Comparison of ENCODE assay signal across 21 mouse cellular contexts in genomic region chr2:152156471-152156870, GRCm38 (mm10). TPM values are rescaled to one million over a fixed set of nuclear protein-coding genes. Genes with fewer than 3 reads are reported as not detected.
DNase-seq lines count a peak whose midpoint lies in the region; ATAC-seq and TF ChIP-seq lines count a peak whose summit lies in the region.
"Had no signal": no experiment of that assay in that cellular context is flagged by ENCODE, and none has a peak within 500 bp of the region (broad histone marks: within the 10 kb centered on the region; RNA-seq: fewer than 3 reads in every experiment).

No protein-coding gene starts in this region.

- H3K4me3 ChIP-seq in heart, embryonic 12.5 days = no peak overlapping the region
- no peak overlapping the region for H3K4me3 ChIP-seq in heart, embryonic 10.5 days
- no peak overlapping the region for H3K4me3 ChIP-seq in hindbrain, embryonic 13.5 days
- no peak overlapping the region for H3K4me3 ChIP-seq in hindbrain, postnatal 0 days (ENCODE audit: low read length)
- H3K4me3 ChIP-seq: embryonic facial prominence, embryonic 15.5 days; limb, embryonic 10.5 days; midbrain, embryonic 12.5 days; stomach, embryonic 15.5 days had no signal

- DNase-seq in heart, embryonic 10.5 days (ENCODE audit: low spot score) = no peak
- DNase-seq in hindbrain, postnatal 0 days (ENCODE audit: low spot score) = no peak
- DNase-seq in ES-CJ7 (ENCODE audit: low read depth, low spot score) = peak; percentile 70
- no peak for DNase-seq in left cerebral cortex, adult 9 months (ENCODE audit: low spot score in 2 of 2)
- DNase-seq in cerebellum, postnatal 10 days = no peak
- DNase-seq: cerebellum, adult 18-20 months; cerebellum, postnatal 36 days; lung, postnatal 14 days; thymus, postnatal 25 days had no signal

- no peaks in the 10 kb centered on the region for H3K36me3 ChIP-seq in heart, embryonic 12.5 days
- no peaks in the 10 kb centered on the region for H3K36me3 ChIP-seq in heart, embryonic 10.5 days
- H3K36me3 ChIP-seq in hindbrain, embryonic 13.5 days = no peaks in the 10 kb centered on the region
- no peaks in the 10 kb centered on the region for H3K36me3 ChIP-seq in hindbrain, postnatal 0 days (ENCODE audit: insufficient read depth, low read length)
- H3K36me3 ChIP-seq: embryonic facial prominence, embryonic 15.5 days; limb, embryonic 10.5 days; midbrain, embryonic 12.5 days; stomach, embryonic 15.5 days had no signal

- WGBS in heart, embryonic 12.5 days = 64% methylated on average over 6 of the region's 6 CpGs
- 68% methylated on average over 6 of the region's 6 CpGs for WGBS in heart, embryonic 10.5 days
- WGBS in hindbrain, embryonic 13.5 days = 88% methylated on average over 6 of the region's 6 CpGs
- WGBS in hindbrain, postnatal 0 days = 79% methylated on average over 6 of the region's 6 CpGs

- 0 out of 2 replicates have a peak overlapping the region, but pooled peaks have one; percentile 42 for H3K27ac ChIP-seq in heart, embryonic 12.5 days (ENCODE audit: poor library complexity, severe bottlenecking)
- no peak overlapping the region for H3K27ac ChIP-seq in heart, embryonic 10.5 days
- 0 out of 2 replicates have a peak overlapping the region, but pooled peaks have one; percentile 13 for H3K27ac ChIP-seq in hindbrain, embryonic 13.5 days
- no peak overlapping the region for H3K27ac ChIP-seq in hindbrain, postnatal 0 days
- H3K27ac ChIP-seq: embryonic facial prominence, embryonic 15.5 days; midbrain, embryonic 12.5 days; stomach, embryonic 15.5 days had no signal

- no peak overlapping the region for H3K9ac ChIP-seq in heart, embryonic 12.5 days
- no peak overlapping the region for H3K9ac ChIP-seq in hindbrain, embryonic 13.5 days
- no peak overlapping the region for H3K9ac ChIP-seq in hindbrain, postnatal 0 days (replicated peaks; ENCODE audit: low read length)
- H3K9ac ChIP-seq: embryonic facial prominence, embryonic 15.5 days; midbrain, embryonic 12.5 days; stomach, embryonic 15.5 days had no signal

- H3K27me3 ChIP-seq in heart, embryonic 12.5 days (replicated peaks) = no peaks in the 10 kb centered on the region
- no peaks in the 10 kb centered on the region for H3K27me3 ChIP-seq in heart, embryonic 10.5 days (ENCODE audit: insufficient read depth, poor library complexity, severe bottlenecking)
- H3K27me3 ChIP-seq in hindbrain, embryonic 13.5 days = no peaks in the 10 kb centered on the region
- H3K27me3 ChIP-seq in hindbrain, postnatal 0 days (ENCODE audit: insufficient read depth, low read length) = no peaks in the 10 kb centered on the region
- H3K27me3 ChIP-seq: embryonic facial prominence, embryonic 15.5 days; midbrain, embryonic 12.5 days; stomach, embryonic 15.5 days had no signal

- no peak for TF ChIP-seq CTCF in hindbrain, postnatal 0 days (IDR thresholded peaks at IDR 0.05; ENCODE audit: low read depth)

- H3K4me1 ChIP-seq in heart, embryonic 12.5 days (replicated peaks) = peaks cover 9% of the 10 kb centered on the region; the same call in 1 of the 2 replicates
- H3K4me1 ChIP-seq in heart, embryonic 10.5 days = 0 out of 2 replicates have a peak, but pooled peaks cover 6% of the 10 kb centered on the region
- peaks cover 12% of the 10 kb centered on the region for H3K4me1 ChIP-seq in hindbrain, embryonic 13.5 days (replicated peaks)
- no peaks in the 10 kb centered on the region for H3K4me1 ChIP-seq in hindbrain, postnatal 0 days (ENCODE audit: insufficient read depth, low read length)
- H3K4me1 ChIP-seq: embryonic facial prominence, embryonic 15.5 days; stomach, embryonic 15.5 days had no signal

- no peak overlapping the region for H3K4me2 ChIP-seq in heart, embryonic 12.5 days
- H3K4me2 ChIP-seq in hindbrain, embryonic 13.5 days = no peak overlapping the region
- H3K4me2 ChIP-seq in hindbrain, postnatal 0 days (ENCODE audit: low read depth, low read length) = no peak overlapping the region
- H3K4me2 ChIP-seq: embryonic facial prominence, embryonic 15.5 days; midbrain, embryonic 12.5 days; stomach, embryonic 15.5 days had no signal

- no peak for ATAC-seq in heart, embryonic 12.5 days (ENCODE audit: insufficient number of reproducible peaks, low FRiP score)
- ATAC-seq in hindbrain, embryonic 13.5 days (ENCODE audit: low FRiP score) = no peak
- ATAC-seq in hindbrain, postnatal 0 days = no peak
- ATAC-seq: activated CD4-positive, CD25-positive, alpha-beta regulatory T cell, adult 4 months; forebrain, embryonic 16.5 days; hindbrain, embryonic 16.5 days had no signal

- H3K9me3 ChIP-seq in heart, embryonic 12.5 days (replicated peaks) = peaks cover 10% of the 10 kb centered on the region; the same call in 1 of the 2 replicates
- no peaks in the 10 kb centered on the region for H3K9me3 ChIP-seq in heart, embryonic 10.5 days
- H3K9me3 ChIP-seq in hindbrain, embryonic 13.5 days = no peaks in the 10 kb centered on the region
- H3K9me3 ChIP-seq in hindbrain, postnatal 0 days (ENCODE audit: low read length) = no peaks in the 10 kb centered on the region; the same call in 1 of the 2 replicates
- H3K9me3 ChIP-seq: embryonic facial prominence, embryonic 15.5 days; limb, embryonic 10.5 days; midbrain, embryonic 12.5 days; stomach, embryonic 15.5 days had no signal

RNA-seq across cellular contexts. Expression of gene Tcf15, which starts 13.1 kb away (rescaled TPM):
- 4.1 and 4.7 TPM in 2 replicates for polyA plus RNA-seq in heart, embryonic 12.5 days (2016; fragmentation: Nextera tagmentation; extraction: Ambion mirVana)
- 1.9 and 7.2 TPM in 2 replicates for polyA plus RNA-seq in heart, embryonic 10.5 days (2016; fragmentation: Nextera tagmentation; extraction: Ambion mirVana)
- 2.8 and 3.2 TPM in 2 replicates for polyA plus RNA-seq in hindbrain, embryonic 13.5 days (2015; fragmentation: Nextera tagmentation; extraction: Ambion mirVana)
- 4.9 TPM in 1 of 2 replicates, not detected in the other for total RNA-seq in hindbrain, postnatal 0 days (2014; rRNA removed)
- polyA plus RNA-seq in hindbrain, postnatal 0 days (2015; fragmentation: Nextera tagmentation; extraction: Ambion mirVana) = 0.74 and 1.2 TPM in 2 replicates
- total RNA-seq: megakaryocyte, adult 5-6 weeks; MEL; neutrophil, adult 5-6 weeks had no signal
- polyA plus RNA-seq: activated CD4-positive, CD25-positive, alpha-beta regulatory T cell, adult 4 months had no signal

RNA-seq across cellular contexts. Expression of gene Srxn1, which starts 51.2 kb away (rescaled TPM):
- polyA plus RNA-seq in heart, embryonic 12.5 days (2016; fragmentation: Nextera tagmentation; extraction: Ambion mirVana) = 9.4 and 9.6 TPM in 2 replicates
- polyA plus RNA-seq in heart, embryonic 10.5 days (2016; fragmentation: Nextera tagmentation; extraction: Ambion mirVana) = 8.1 and 9.1 TPM in 2 replicates
- 16.1 and 16.8 TPM in 2 replicates for polyA plus RNA-seq in hindbrain, embryonic 13.5 days (2015; fragmentation: Nextera tagmentation; extraction: Ambion mirVana)
- 51.7 and 54.5 TPM in 2 replicates for total RNA-seq in hindbrain, postnatal 0 days (2014; rRNA removed)
- 26.4 and 26.8 TPM in 2 replicates for polyA plus RNA-seq in hindbrain, postnatal 0 days (2015; fragmentation: Nextera tagmentation; extraction: Ambion mirVana)

Comparison
In these comparisons a context has a peak if more than half of its experiments do, and no peak if none do; other contexts are left out.
1. H3K27ac ChIP-seq: peak in heart, embryonic 12.5 days (single experiment) and hindbrain, embryonic 13.5 days (single experiment); none in heart, embryonic 10.5 days (single experiment) and hindbrain, postnatal 0 days (single experiment).